Mouse (Mus musculus) left cerebral cortex, postnatal 14 days (tissue): ENCODE measurements around the gene Chst4. TPM values are rescaled to one million over a fixed set of nuclear protein-coding genes. Genes with fewer than 3 reads are reported as not detected.
A peak's percentile ranks its signal among the peaks of the same experiment; 100 is the strongest.

ENCODE experiments used
- DNase-seq, 2 experiments: peaks; one replicate each; pipeline ENCODE4 v3.0.0; 2021 to 2022; ENCODE audit warnings: low spot score in 2 of 2, mixed read lengths in 1 of 2
- intact Hi-C: fragments of 180-260 bp; cut with DNase I; formaldehyde crosslinking; loops from one replicate; pipeline ENCODE4 v1.15.1; 2025
- total RNA-seq, 2 experiments: library from RNA; stranded (reverse); gene quantifications; 2 replicates each; pipeline ENCODE4 v1.2.3; 2021

Gene Chst4
- total RNA-seq, 2 experiments from 2014 or later, result not detected

- intact Hi-C loops, result no loop called here
- no peak for DNase-seq
Measured at GRCm38 (mm10) chr8:110008995-110009446, 30.5 kb downstream of the Chst4 start.

GRCm38 (mm10) chr8:110008228-110008994, 31.1 kb downstream of the Chst4 start:
- DNase-seq, result no peak
- intact Hi-C loops, result no loop called here

DNA sequence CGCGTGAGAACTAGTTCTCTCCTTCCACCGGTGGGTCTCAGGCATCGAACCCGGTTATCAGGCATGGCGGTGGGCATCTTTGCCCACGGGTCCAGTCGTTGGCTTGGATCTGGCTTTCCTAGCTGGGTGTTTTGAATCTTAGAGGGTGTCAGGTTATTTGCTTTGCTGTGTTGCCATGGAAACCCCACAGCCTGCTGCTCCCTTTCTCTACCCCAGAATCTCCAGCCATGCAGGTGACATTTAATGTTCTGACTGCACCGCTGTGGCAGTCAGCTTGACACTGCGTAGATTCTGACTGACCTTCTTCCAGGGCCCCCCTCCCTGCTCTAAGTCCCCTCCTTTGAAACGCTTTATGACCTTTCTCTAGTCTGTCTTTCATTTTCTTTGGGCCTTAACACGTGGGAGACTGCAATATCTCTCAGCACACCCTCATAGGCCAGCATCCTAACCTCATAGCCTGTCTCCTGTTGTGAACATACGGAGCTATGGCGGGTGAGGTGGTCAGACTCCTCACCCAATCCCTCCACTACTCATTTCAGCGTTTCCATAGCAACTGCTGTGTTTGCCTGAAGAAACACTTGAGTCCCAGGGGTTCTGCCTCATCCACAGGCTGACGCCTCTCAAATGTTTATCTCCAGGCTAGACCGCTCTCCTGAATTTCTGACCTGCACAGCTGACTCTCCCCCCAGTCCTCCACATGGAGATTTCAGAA, 33.1 kb downstream of the Chst4 start:
- intact Hi-C loops, result no loop called here
- peak; percentile 32 to 47 for DNase-seq

DNA sequence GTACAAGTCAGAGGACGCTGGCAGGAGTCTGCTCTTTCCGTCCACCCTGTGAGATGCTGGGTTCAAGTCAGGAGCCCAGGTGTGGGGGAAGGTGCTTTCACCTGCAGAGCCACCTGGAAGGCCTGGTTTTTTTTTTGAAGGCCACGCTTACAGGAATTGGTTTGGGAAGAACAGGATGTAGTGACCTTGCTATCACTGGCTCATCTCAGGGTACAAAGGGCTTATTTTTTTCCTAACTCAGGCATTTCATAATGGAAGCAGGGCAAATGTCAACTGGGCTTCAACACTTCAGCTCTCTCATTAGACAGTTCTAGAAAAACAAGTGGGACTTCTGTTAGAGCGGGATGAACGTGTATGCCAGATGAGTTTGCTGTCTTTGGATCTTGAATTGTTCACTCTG, 35.2 kb downstream of the Chst4 start:
- intact Hi-C loops, result no loop called here

DNA sequence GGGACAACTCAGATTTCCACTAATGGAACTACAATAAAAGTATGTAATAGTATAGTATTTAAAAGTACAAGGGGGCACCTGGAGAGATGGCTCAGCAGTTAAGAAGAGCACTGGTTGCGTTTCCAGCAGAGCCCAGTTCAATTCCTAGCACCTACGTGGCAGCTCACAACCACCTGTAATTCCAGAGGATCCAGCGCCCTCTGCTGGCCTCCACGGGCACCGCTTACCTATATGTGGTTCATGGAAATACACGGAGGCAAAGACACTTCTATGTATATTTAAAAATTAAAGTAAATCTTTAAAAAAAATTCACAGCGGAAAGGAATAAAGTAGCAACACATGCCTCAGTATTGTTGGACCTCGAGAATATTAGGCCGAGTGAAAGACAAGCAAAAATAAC, 36.6 kb downstream of the Chst4 start:
- intact Hi-C loops, result no loop called here
- no peak for DNase-seq

More for the DNA sequence above, 35.2 kb downstream of the Chst4 start:
- DNase-seq, result no peak

DNA sequence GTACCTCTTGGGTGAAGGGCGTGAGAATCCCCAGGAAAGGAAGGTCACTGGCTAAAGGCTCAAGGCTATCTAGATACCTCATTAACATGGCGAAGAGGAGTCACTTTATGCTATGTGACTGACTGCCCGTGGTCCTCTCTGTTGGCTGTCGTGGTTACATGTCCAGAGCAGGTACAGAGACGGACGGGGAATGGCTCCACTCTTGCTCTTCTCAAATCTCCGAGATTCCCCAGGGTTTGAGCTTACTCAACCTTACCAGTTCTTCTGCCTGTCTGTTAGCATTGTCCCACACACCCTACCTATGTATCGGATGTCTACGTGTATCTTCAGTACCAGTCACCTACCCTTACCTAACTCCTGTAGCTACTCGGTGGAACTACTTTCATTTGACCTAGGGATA, 39.6 kb downstream of the Chst4 start:
- intact Hi-C loops, result no loop called here
- no peak for DNase-seq

DNA sequence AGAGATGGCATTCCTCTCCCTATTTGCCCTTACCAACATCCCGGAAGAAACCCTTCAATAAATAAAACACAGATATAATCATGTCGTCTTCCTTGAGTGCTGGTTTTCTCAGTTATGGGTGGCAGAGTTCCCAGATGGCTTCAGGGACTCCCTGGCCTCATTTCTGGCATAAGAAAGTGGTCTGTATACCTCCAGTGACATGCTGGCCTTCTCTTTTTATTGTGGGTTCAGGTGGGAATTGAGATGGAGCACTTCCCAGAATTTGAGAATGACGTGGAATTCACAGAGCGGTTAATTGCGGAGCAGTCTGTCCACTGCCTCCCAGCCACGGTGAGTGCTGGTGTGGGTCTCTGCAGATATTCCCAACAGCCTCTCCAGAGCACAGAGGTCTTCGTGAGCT, 41.5 kb downstream of the Chst4 start:
- no peak for DNase-seq
- intact Hi-C loops, result no loop called here

GRCm38 (mm10) chr8:109997381-109997780, 42.2 kb downstream of the Chst4 start:
- intact Hi-C loops, result no loop called here
- DNase-seq, result no peak

GRCm38 (mm10) chr8:109992951-109993350, 46.6 kb downstream of the Chst4 start:
- DNase-seq, result no peak

GRCm38 (mm10) chr8:109992166-109992565, 47.4 kb downstream of the Chst4 start:
- intact Hi-C loops, result no loop called here
- DNase-seq, result no peak

More at GRCm38 (mm10) chr8:109992951-109993350, 46.6 kb downstream of the Chst4 start:
- intact Hi-C loops, result no loop called here

DNA sequence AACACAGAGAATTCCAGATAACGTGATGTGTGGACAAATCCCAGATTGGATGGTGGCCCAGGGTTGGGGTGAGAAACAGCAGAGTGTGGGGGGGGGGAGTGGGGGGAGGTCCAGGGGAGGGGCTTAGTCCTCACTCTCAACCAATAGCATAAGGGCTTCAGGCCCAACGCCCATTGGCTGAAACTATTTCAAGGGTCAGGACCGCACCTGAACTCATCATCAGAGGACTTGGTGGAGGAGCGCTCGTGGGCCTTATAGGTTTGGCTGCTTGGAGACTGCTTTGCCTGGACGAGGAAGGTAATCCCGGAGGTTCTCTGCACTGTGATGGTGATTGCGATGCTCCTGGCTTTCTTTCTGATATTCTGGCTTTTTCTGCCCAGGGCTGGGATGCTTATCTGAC, 49.3 kb downstream of the Chst4 start, which contains the start of gene Tat:
Gene Tat, plus strand, starts transcription at position 214 of the 400 bp plus-strand sequence.
- intact Hi-C loops, result no loop called here
- DNase-seq, result no peak

- DNase-seq, result no peak
- intact Hi-C loops, result no loop called here
Measured at GRCm38 (mm10) chr8:109989151-109989550, 50.4 kb downstream of the Chst4 start.

DNA sequence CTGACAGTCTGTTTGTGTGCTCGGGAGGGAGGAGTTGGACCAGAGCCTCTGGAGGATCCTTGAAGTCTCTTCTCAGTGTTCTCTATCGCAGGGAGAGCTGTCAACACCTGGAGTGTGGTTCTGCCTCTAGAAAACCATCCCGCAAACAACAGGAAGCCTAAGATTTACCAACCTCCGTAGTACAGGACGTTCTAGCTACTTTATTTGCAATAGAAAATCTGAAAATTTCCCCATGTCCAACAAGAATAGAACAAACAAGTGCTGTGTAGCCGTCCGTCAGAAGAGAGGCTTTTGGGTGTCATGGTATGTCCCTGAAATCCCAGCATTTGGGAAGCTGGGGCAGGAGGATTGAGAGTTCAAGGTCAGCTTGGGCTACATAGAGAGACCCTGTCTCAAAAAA, 51.8 kb downstream of the Chst4 start:
- intact Hi-C loops, result no loop called here
- DNase-seq, result no peak

DNA sequence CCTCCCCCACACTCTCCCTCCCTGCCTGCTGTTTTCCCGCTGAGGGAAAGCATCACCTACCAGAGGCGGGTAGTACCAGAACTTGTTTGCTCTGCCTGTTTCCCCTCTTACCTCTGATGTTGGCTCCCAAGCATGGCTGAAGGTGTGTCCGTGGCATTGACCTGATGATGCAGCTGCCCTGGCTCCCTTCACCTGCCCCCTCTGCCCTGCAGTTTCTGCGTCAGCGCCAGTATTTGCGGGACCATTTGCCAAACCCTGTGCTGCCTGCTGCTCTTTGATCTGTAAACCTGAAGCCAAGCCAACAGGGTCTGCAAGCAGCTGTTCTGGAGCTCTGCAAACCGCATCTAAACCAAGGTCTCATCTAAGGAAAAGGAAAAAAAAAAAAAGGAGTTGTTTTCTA, 53.2 kb downstream of the Chst4 start:
- intact Hi-C loops, result no loop called here
- no peak for DNase-seq

- intact Hi-C loops, result no loop called here
- DNase-seq, result peak; percentile 45 to 71
Measured at GRCm38 (mm10) chr8:109983944-109984343, 55.6 kb downstream of the Chst4 start.

DNA sequence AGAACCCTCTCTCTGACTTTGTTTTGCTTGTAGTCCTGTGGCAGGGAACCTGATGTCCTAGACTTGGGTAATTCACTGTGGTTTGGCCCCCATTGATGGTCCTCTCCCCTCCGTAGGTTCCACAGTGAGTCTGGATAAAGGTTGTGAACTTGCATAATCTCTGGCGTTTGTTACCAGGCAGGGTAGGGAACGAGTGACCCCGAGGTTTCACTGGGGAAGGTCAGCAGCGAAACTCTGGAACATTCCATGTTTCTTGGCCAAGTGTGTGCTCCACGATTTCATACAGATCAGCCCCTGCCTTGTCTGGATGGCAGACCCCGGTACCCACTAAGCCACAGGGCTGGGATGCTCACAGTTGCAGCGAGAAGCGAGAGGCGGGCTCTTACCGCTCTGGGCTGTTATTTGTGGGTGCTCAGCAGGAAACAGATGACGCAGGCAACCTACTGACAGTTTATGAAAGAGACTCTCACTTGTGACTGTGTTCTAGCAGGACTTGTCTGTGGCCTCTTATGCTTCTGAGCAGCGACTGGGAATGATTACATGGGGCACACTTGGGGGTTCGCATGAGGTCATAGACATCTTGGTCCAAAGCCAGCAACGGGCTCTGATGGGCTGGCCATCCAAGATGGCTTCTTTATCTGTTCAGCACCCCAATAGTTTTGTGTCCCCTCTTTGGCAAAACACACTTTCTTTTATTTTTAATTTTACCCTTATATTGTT, 57.0 kb downstream of the Chst4 start:
- intact Hi-C loops, result no loop called here
- DNase-seq, result peak; percentile 23 to 25

- intact Hi-C loops, result no loop called here
- DNase-seq, result no peak
Measured at GRCm38 (mm10) chr8:109979339-109979738, 60.2 kb downstream of the Chst4 start.
